Mouse (Mus musculus) ES-Bruce4 (cell line): ENCODE measurements around the gene Lim2. TPM values are rescaled to one million over a fixed set of nuclear protein-coding genes. Genes with fewer than 3 reads are reported as not detected.

ENCODE experiments used
- H3K27ac ChIP-seq: 2 replicates; pipeline ENCODE4 v1.5.1; 2012; ENCODE audit warnings: low read length, inconsistent platforms; ENCODE audit not compliant: insufficient read depth
- H3K27me3 ChIP-seq: 2 replicates; pipeline ENCODE4 v1.6.1; 2012; ENCODE audit warnings: mild to moderate bottlenecking, low read length, inconsistent platforms; ENCODE audit not compliant: control insufficient read depth, poor library complexity, insufficient read depth, severe bottlenecking
- H3K36me3 ChIP-seq: 2 replicates; pipeline ENCODE4 v1.6.1; 2012; ENCODE audit warnings: inconsistent platforms, mild to moderate bottlenecking, low read length, moderate library complexity; ENCODE audit not compliant: control insufficient read depth, poor library complexity, insufficient read depth, severe bottlenecking
- H3K4me1 ChIP-seq: one replicate; pipeline ENCODE4 v1.8.1; 2011; ENCODE audit warnings: low read length; ENCODE audit not compliant: control insufficient read depth, insufficient read depth
- H3K4me3 ChIP-seq: 2 replicates; pipeline ENCODE4 v1.5.1; 2011; ENCODE audit warnings: low read depth, mild to moderate bottlenecking, low read length
- H3K9ac ChIP-seq: 2 replicates; pipeline ENCODE4 v1.6.1; 2012; ENCODE audit warnings: low read depth, mild to moderate bottlenecking, inconsistent platforms; ENCODE audit not compliant: poor library complexity, severe bottlenecking
- H3K9me3 ChIP-seq: replicated peaks from 2 replicates; pipeline ENCODE4 v1.6.1; 2012; ENCODE audit warnings: mild to moderate bottlenecking, low read length, inconsistent platforms; ENCODE audit not compliant: control insufficient read depth, poor library complexity, insufficient read depth, severe bottlenecking
- CTCF ChIP-seq: IDR thresholded peaks from one replicate; pipeline ENCODE4 v1.8.1; 2011; ENCODE audit warnings: low read depth, low read length
- EP300 ChIP-seq: IDR thresholded peaks from 2 replicates; pipeline ENCODE4 v1.6.1; 2011; ENCODE audit warnings: low read depth, low read length; ENCODE audit not compliant: insufficient read depth
- POLR2A ChIP-seq: IDR thresholded peaks from one replicate; pipeline ENCODE4 v1.8.1; 2011; ENCODE audit warnings: low read length; ENCODE audit not compliant: insufficient read depth
- polyA plus RNA-seq: library from polyadenylated mRNA; stranded (reverse); fragments of >200 nt; gene quantifications from 2 replicates; pipeline ENCODE4 v1.2.4, GENCODE M21; 2011; ENCODE audit warnings: low read depth; ENCODE audit not compliant: missing spikeins, insufficient read depth, insufficient read length

The Lim2 gene
- polyA plus RNA-seq, 1 experiment = 0.27 TPM

GRCm38 (mm10) chr7:43476376-43476775 is 48.9 kb downstream of the Lim2 start:
- no peaks in the 10 kb centered on the region for H3K9me3 ChIP-seq
- no peak overlapping the region for H3K9ac ChIP-seq
- H3K27ac ChIP-seq = no peak overlapping the region
- no peaks in the 10 kb centered on the region for H3K4me1 ChIP-seq
- peak overlapping the region; percentile 37 for H3K4me3 ChIP-seq
- no peaks in the 10 kb centered on the region for H3K36me3 ChIP-seq
- TF ChIP-seq POLR2A (no peak), CTCF (no peak), EP300 (no peak)
- H3K27me3 ChIP-seq = 0 out of 2 replicates have a peak, but pooled peaks cover 2% of the 10 kb centered on the region

GRCm38 (mm10) chr7:43481191-43481590 is 53.7 kb downstream of the Lim2 start:
- H3K27ac ChIP-seq = no peak overlapping the region
- H3K4me3 ChIP-seq = no peak overlapping the region
- H3K9me3 ChIP-seq = no peaks in the 10 kb centered on the region
- 0 out of 2 replicates have a peak, but pooled peaks cover 2% of the 10 kb centered on the region for H3K27me3 ChIP-seq
- H3K4me1 ChIP-seq = no peaks in the 10 kb centered on the region
- no peak overlapping the region for H3K9ac ChIP-seq
- TF ChIP-seq POLR2A (no peak), EP300 (no peak), CTCF (no peak)
- no peaks in the 10 kb centered on the region for H3K36me3 ChIP-seq

GRCm38 (mm10) chr7:43482090-43482716 is 54.7 kb downstream of the Lim2 start:
- Histone ChIP-seq H3K4me1 (no peaks in the 10 kb centered on the region), H3K9ac (no peak overlapping the region), H3K36me3 (no peaks in the 10 kb centered on the region), H3K9me3 (no peaks in the 10 kb centered on the region), H3K27ac (no peak overlapping the region), H3K4me3 (no peak overlapping the region), H3K27me3 (no peaks in the 10 kb centered on the region)
- TF ChIP-seq CTCF = no peak
- no peak for TF ChIP-seq EP300
- TF ChIP-seq POLR2A = no peak

- Histone ChIP-seq H3K9me3 (no peaks in the 10 kb centered on the region), H3K27ac (no peak overlapping the region), H3K4me3 (no peak overlapping the region), H3K27me3 (no peaks in the 10 kb centered on the region), H3K9ac (no peak overlapping the region), H3K4me1 (no peaks in the 10 kb centered on the region), H3K36me3 (no peaks in the 10 kb centered on the region)
- TF ChIP-seq POLR2A (no peak), EP300 (no peak), CTCF (no peak)
These were observed 55.8 kb downstream of the Lim2 start for GRCm38 (mm10) chr7:43483236-43483635.

Other genes with a start within 250 kb of the Lim2 start
- 19.4 and 20.1 TPM in 2 replicates for gene Zfp715, start 114.4 kb upstream of the Lim2 start, polyA plus RNA-seq
- 0.93 and 1.3 TPM in 2 replicates for gene Siglecf, start 76.3 kb upstream of the Lim2 start, polyA plus RNA-seq
- 0.24 TPM in 1 of 2 replicates, not detected in the other for gene Siglecg, start 19.5 kb upstream of the Lim2 start, polyA plus RNA-seq
- not detected in 2 replicates for gene Nkg7, start 9.4 kb downstream of the Lim2 start, polyA plus RNA-seq
- not detected in 2 replicates for gene Cldnd2, start 13.1 kb downstream of the Lim2 start, polyA plus RNA-seq
- gene Etfb, start 16.4 kb downstream of the Lim2 start, polyA plus RNA-seq = 63.3 and 68.3 TPM in 2 replicates
- gene Gm45233, start 16.5 kb downstream of the Lim2 start, polyA plus RNA-seq = not detected in 2 replicates
- 1.9 and 2.8 TPM in 2 replicates for gene Vsig10l, start 35.5 kb downstream of the Lim2 start, polyA plus RNA-seq
- gene Iglon5, start 62.4 kb downstream of the Lim2 start, polyA plus RNA-seq = 4.6 and 5.0 TPM in 2 replicates
- not detected in 2 replicates for gene 4931406B18Rik, start 78.3 kb downstream of the Lim2 start, polyA plus RNA-seq
- gene Cd33, start 116.8 kb downstream of the Lim2 start, polyA plus RNA-seq = 0.12 TPM in 1 of 2 replicates, not detected in the other
- 1.7 and 2.2 TPM in 2 replicates for gene Zfp658, start 134.6 kb downstream of the Lim2 start, polyA plus RNA-seq
- gene Zfp719, start 151.9 kb downstream of the Lim2 start, polyA plus RNA-seq = 6.9 and 9.4 TPM in 2 replicates
- gene Zfp819, start 179.5 kb downstream of the Lim2 start, polyA plus RNA-seq = 3.1 and 3.4 TPM in 2 replicates
- gene Ceacam18, start 207.0 kb downstream of the Lim2 start, polyA plus RNA-seq = not detected in 2 replicates
- 0.64 TPM in 1 of 2 replicates, not detected in the other for gene Siglece, start 232.5 kb downstream of the Lim2 start, polyA plus RNA-seq
- gene Ctu1, start 244.3 kb downstream of the Lim2 start, polyA plus RNA-seq = 6.2 and 7.6 TPM in 2 replicates